ENCODE assay signal across 10 mouse cellular contexts in the genomic region with DNA sequence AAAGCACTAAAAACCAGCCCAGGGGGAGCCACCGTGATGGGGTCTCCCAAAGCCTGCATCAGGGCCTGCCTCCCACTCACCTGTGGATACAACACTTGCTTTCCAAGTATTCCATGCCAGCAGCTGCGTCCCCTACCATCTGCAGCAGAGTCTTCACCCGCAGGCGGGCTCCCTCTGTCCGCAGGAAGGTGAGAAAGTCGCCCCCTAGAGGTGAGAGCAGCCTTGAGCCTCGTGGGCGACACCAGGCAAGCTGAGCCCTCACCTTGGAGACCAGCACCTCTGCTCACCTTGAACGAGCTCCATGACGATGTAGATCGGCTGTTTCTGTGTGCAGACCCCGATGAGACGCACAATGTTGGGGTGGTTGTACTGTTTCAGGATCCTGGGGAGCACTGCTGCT. TPM values are rescaled to one million over a fixed set of nuclear protein-coding genes. Genes with fewer than 3 reads are reported as not detected.
DNase-seq lines count a peak whose midpoint lies in the region; ATAC-seq and TF ChIP-seq lines count a peak whose summit lies in the region.
"Had no signal": no experiment of that assay in that cellular context is flagged by ENCODE, and none has a peak within 500 bp of the region (broad histone marks: within the 10 kb centered on the region; RNA-seq: fewer than 3 reads in every experiment).

No protein-coding gene starts in this region.

- H3K4me3 ChIP-seq in forebrain, postnatal 0 days (ENCODE audit: low read depth, low read length): no peak overlapping the region
- no peak overlapping the region for H3K4me3 ChIP-seq in forebrain, embryonic 14.5 days (ENCODE audit: low read depth, low read length)
- no peak overlapping the region for H3K4me3 ChIP-seq in bone marrow, adult 2 months (replicated peaks; ENCODE audit: control insufficient read depth, low read depth, low read length)
- no peak overlapping the region for H3K4me3 ChIP-seq in forebrain, embryonic 12.5 days (replicated peaks)
- H3K4me3 ChIP-seq: hindbrain, embryonic 15.5 days had no signal

- no peaks in the 10 kb centered on the region for H3K36me3 ChIP-seq in forebrain, postnatal 0 days (ENCODE audit: insufficient read depth)
- no peaks in the 10 kb centered on the region for H3K36me3 ChIP-seq in forebrain, embryonic 14.5 days (ENCODE audit: control insufficient read depth, insufficient read depth, low read length)
- H3K36me3 ChIP-seq in forebrain, embryonic 12.5 days (replicated peaks): no peaks in the 10 kb centered on the region
- H3K36me3 ChIP-seq: hindbrain, embryonic 15.5 days had no signal

- H3K4me1 ChIP-seq in forebrain, postnatal 0 days (ENCODE audit: insufficient read depth): no peaks in the 10 kb centered on the region
- no peaks in the 10 kb centered on the region for H3K4me1 ChIP-seq in forebrain, embryonic 14.5 days (ENCODE audit: control insufficient read depth, insufficient read depth, low read length)
- peaks cover 5% of the 10 kb centered on the region for H3K4me1 ChIP-seq in bone marrow, adult 2 months (ENCODE audit: control insufficient read depth, insufficient read depth, low read length)
- H3K4me1 ChIP-seq in forebrain, embryonic 12.5 days: peaks cover 4% of the 10 kb centered on the region; the same call in 1 of the 2 replicates

- H3K9ac ChIP-seq in forebrain, postnatal 0 days: no peak overlapping the region
- no peak overlapping the region for H3K9ac ChIP-seq in forebrain, embryonic 14.5 days (ENCODE audit: low read length)
- no peak overlapping the region for H3K9ac ChIP-seq in forebrain, embryonic 12.5 days
- H3K9ac ChIP-seq: hindbrain, embryonic 15.5 days had no signal

- H3K9me3 ChIP-seq in forebrain, postnatal 0 days (ENCODE audit: low read length): no peaks in the 10 kb centered on the region
- no peaks in the 10 kb centered on the region for H3K9me3 ChIP-seq in forebrain, embryonic 14.5 days (replicated peaks; ENCODE audit: control insufficient read depth, low read length)
- no peaks in the 10 kb centered on the region for H3K9me3 ChIP-seq in forebrain, embryonic 12.5 days
- H3K9me3 ChIP-seq: hindbrain, embryonic 15.5 days had no signal

- no peak overlapping the region for H3K4me2 ChIP-seq in forebrain, postnatal 0 days (ENCODE audit: low read depth)
- no peak overlapping the region for H3K4me2 ChIP-seq in forebrain, embryonic 14.5 days (ENCODE audit: low read length)
- H3K4me2 ChIP-seq in forebrain, embryonic 12.5 days: no peak overlapping the region
- H3K4me2 ChIP-seq: hindbrain, embryonic 15.5 days had no signal

- no peaks in the 10 kb centered on the region for H3K27me3 ChIP-seq in forebrain, postnatal 0 days (ENCODE audit: insufficient read depth, low read length)
- H3K27me3 ChIP-seq in forebrain, embryonic 14.5 days (replicated peaks; ENCODE audit: control insufficient read depth, insufficient read depth, low read length): no peaks in the 10 kb centered on the region
- peaks cover 21% of the 10 kb centered on the region for H3K27me3 ChIP-seq in forebrain, embryonic 12.5 days
- H3K27me3 ChIP-seq: hindbrain, embryonic 15.5 days had no signal

- ATAC-seq in forebrain, postnatal 0 days: no peak
- ATAC-seq in forebrain, embryonic 14.5 days: no peak
- no peak for ATAC-seq in forebrain, embryonic 12.5 days (ENCODE audit: low FRiP score)

- no peak overlapping the region for H3K27ac ChIP-seq in forebrain, postnatal 0 days (ENCODE audit: low read depth, low read length)
- no peak overlapping the region for H3K27ac ChIP-seq in forebrain, embryonic 14.5 days (ENCODE audit: low read depth, low read length)
- H3K27ac ChIP-seq in bone marrow, adult 2 months (ENCODE audit: control insufficient read depth, insufficient read depth, low read depth, low read length, poor library complexity): no peak overlapping the region
- H3K27ac ChIP-seq in forebrain, embryonic 12.5 days: no peak overlapping the region
- H3K27ac ChIP-seq: hindbrain, embryonic 15.5 days had no signal

- no peak for TF ChIP-seq POLR2A in bone marrow, adult 2 months (IDR thresholded peaks at IDR 0.05; ENCODE audit: borderline replicate concordance, control insufficient read depth, low read depth, low read length)

- no peak for DNase-seq in forebrain, postnatal 0 days
- no peak for DNase-seq in forebrain, embryonic 14.5 days (ENCODE audit: low spot score)
- DNase-seq in B cell, adult 2 months: peak; percentile 59 to 67
- DNase-seq in lung, postnatal 10 days: peak; percentile 61
- no peak for DNase-seq in urinary bladder, postnatal 25 days (ENCODE audit: low spot score)
- DNase-seq in right cerebral cortex, postnatal 36 days (ENCODE audit: low spot score in 2 of 2): no peak
- DNase-seq: midbrain, embryonic 14.5 days had no signal

- 61% methylated on average over 13 of the region's 13 CpGs for WGBS in forebrain, postnatal 0 days
- 67% methylated on average over 13 of the region's 13 CpGs for WGBS in forebrain, embryonic 14.5 days
- WGBS in bone marrow, adult 2 months: 68% methylated on average over 13 of the region's 13 CpGs
- WGBS in forebrain, embryonic 12.5 days: 66% methylated on average over 13 of the region's 13 CpGs

- TF ChIP-seq CTCF in forebrain, postnatal 0 days (IDR thresholded peaks at IDR 0.05; ENCODE audit: low read depth): peak; percentile 47
- peak; percentile 59 for TF ChIP-seq CTCF in bone marrow, adult 2 months (IDR thresholded peaks at IDR 0.05; ENCODE audit: control insufficient read depth, insufficient read depth, low read length)

RNA-seq across cellular contexts. Expression of gene Fes, which starts 8.2 kb away (rescaled TPM):
- 4.5 and 6.4 TPM in 2 replicates for total RNA-seq in forebrain, postnatal 0 days (2014; rRNA removed)
- 2.5 and 2.8 TPM in 2 replicates for polyA plus RNA-seq in forebrain, postnatal 0 days (2015; fragmentation: Nextera tagmentation; extraction: Ambion mirVana)
- polyA plus RNA-seq in forebrain, embryonic 14.5 days (2014; fragmentation: Nextera tagmentation; extraction: Ambion mirVana): 2.4 and 3.5 TPM in 2 replicates
- polyA plus RNA-seq in bone marrow, adult 2 months (2011; ENCODE audit: insufficient read depth, insufficient read length, low replicate concordance, missing spikeins): 143 and 311 TPM in 2 replicates
- 6.6 and 7.4 TPM in 2 replicates for polyA plus RNA-seq in forebrain, embryonic 12.5 days (2016; fragmentation: Nextera tagmentation; extraction: Ambion mirVana)

RNA-seq across cellular contexts. Expression of gene Man2a2, which starts 8.4 kb away (rescaled TPM):
- total RNA-seq in forebrain, postnatal 0 days (2014; rRNA removed): 49.4 and 54.8 TPM in 2 replicates
- polyA plus RNA-seq in forebrain, postnatal 0 days (2015; fragmentation: Nextera tagmentation; extraction: Ambion mirVana): 6.5 and 12.0 TPM in 2 replicates
- polyA plus RNA-seq in forebrain, embryonic 14.5 days (2014; fragmentation: Nextera tagmentation; extraction: Ambion mirVana): 7.6 and 10.5 TPM in 2 replicates
- polyA plus RNA-seq in bone marrow, adult 2 months (2011; ENCODE audit: insufficient read depth, insufficient read length, low replicate concordance, missing spikeins): 25.1 and 40.0 TPM in 2 replicates
- 23.8 and 26.0 TPM in 2 replicates for polyA plus RNA-seq in forebrain, embryonic 12.5 days (2016; fragmentation: Nextera tagmentation; extraction: Ambion mirVana)

RNA-seq across cellular contexts. Expression of gene Furin, which starts 25.7 kb away (rescaled TPM):
- 16.9 and 21.8 TPM in 2 replicates for total RNA-seq in forebrain, postnatal 0 days (2014; rRNA removed)
- polyA plus RNA-seq in forebrain, postnatal 0 days (2015; fragmentation: Nextera tagmentation; extraction: Ambion mirVana): 6.8 and 7.7 TPM in 2 replicates
- 3.9 and 4.1 TPM in 2 replicates for polyA plus RNA-seq in forebrain, embryonic 14.5 days (2014; fragmentation: Nextera tagmentation; extraction: Ambion mirVana)
- 22.2 and 31.0 TPM in 2 replicates for polyA plus RNA-seq in bone marrow, adult 2 months (2011; ENCODE audit: insufficient read depth, insufficient read length, low replicate concordance, missing spikeins)
- 3.3 and 4.3 TPM in 2 replicates for polyA plus RNA-seq in forebrain, embryonic 12.5 days (2016; fragmentation: Nextera tagmentation; extraction: Ambion mirVana)

RNA-seq across cellular contexts. Expression of gene Hddc3, which starts 36.6 kb away (rescaled TPM):
- 33.2 and 44.4 TPM in 2 replicates for total RNA-seq in forebrain, postnatal 0 days (2014; rRNA removed)
- polyA plus RNA-seq in forebrain, postnatal 0 days (2015; fragmentation: Nextera tagmentation; extraction: Ambion mirVana): 14.6 and 16.7 TPM in 2 replicates
- 27.2 and 30.7 TPM in 2 replicates for polyA plus RNA-seq in forebrain, embryonic 14.5 days (2014; fragmentation: Nextera tagmentation; extraction: Ambion mirVana)
- 5.0 and 16.2 TPM in 2 replicates for polyA plus RNA-seq in bone marrow, adult 2 months (2011; ENCODE audit: insufficient read depth, insufficient read length, low replicate concordance, missing spikeins)
- 24.4 and 28.3 TPM in 2 replicates for polyA plus RNA-seq in forebrain, embryonic 12.5 days (2016; fragmentation: Nextera tagmentation; extraction: Ambion mirVana)

RNA-seq across cellular contexts. Expression of gene Unc45a, which starts 38.7 kb away (rescaled TPM):
- total RNA-seq in forebrain, postnatal 0 days (2014; rRNA removed): 49.2 and 69.4 TPM in 2 replicates
- 35.2 and 50.1 TPM in 2 replicates for polyA plus RNA-seq in forebrain, postnatal 0 days (2015; fragmentation: Nextera tagmentation; extraction: Ambion mirVana)
- polyA plus RNA-seq in forebrain, embryonic 14.5 days (2014; fragmentation: Nextera tagmentation; extraction: Ambion mirVana): 29.6 and 36.4 TPM in 2 replicates
- 10.8 and 43.9 TPM in 2 replicates for polyA plus RNA-seq in bone marrow, adult 2 months (2011; ENCODE audit: insufficient read depth, insufficient read length, low replicate concordance, missing spikeins)
- polyA plus RNA-seq in forebrain, embryonic 12.5 days (2016; fragmentation: Nextera tagmentation; extraction: Ambion mirVana): 43.5 and 45.5 TPM in 2 replicates

Comparison
In these comparisons a context has a peak if more than half of its experiments do, and no peak if none do; other contexts are left out.
1. DNase-seq: peak in B cell, adult 2 months (2 of 2) and lung, postnatal 10 days (single experiment); none in forebrain, postnatal 0 days (single experiment), forebrain, embryonic 14.5 days (single experiment), urinary bladder, postnatal 25 days (single experiment) and right cerebral cortex, postnatal 36 days (0 of 2).
2. RNA of gene Fes, which starts 8.2 kb away (polyA plus RNA-seq): 143 to 311 TPM in bone marrow, adult 2 months; 6.6 to 7.4 TPM in forebrain, embryonic 12.5 days, 2.5 to 2.8 TPM in forebrain, postnatal 0 days and 2.4 to 3.5 TPM in forebrain, embryonic 14.5 days; every median in the first group is over 10 times any median in the second.